18 mouse cellular contexts compared by ENCODE assay signal in genomic region chr6:100500741-100501140, GRCm38 (mm10).
A peak's percentile ranks its signal among the peaks of the same experiment; 100 is the strongest.
DNase-seq lines count a peak whose midpoint lies in the region; ATAC-seq and TF ChIP-seq lines count a peak whose summit lies in the region.
"Had no signal": no experiment of that assay in that cellular context is flagged by ENCODE, and none has a peak within 500 bp of the region (broad histone marks: within the 10 kb centered on the region; RNA-seq: fewer than 3 reads in every experiment).

No protein-coding gene starts in this region.

- no peak for TF ChIP-seq CTCF in gastrocnemius, adult 2 months (IDR thresholded peaks at IDR 0.05)

- no peak overlapping the region for H3K4me2 ChIP-seq in heart, embryonic 15.5 days
- H3K4me2 ChIP-seq: forebrain, embryonic 15.5 days; hindbrain, embryonic 12.5 days; liver, embryonic 13.5 days; neural tube, embryonic 12.5 days had no signal

- H3K27ac ChIP-seq in gastrocnemius, adult 2 months: no peak overlapping the region
- no peak overlapping the region for H3K27ac ChIP-seq in heart, embryonic 15.5 days
- H3K27ac ChIP-seq: forebrain, embryonic 15.5 days; hindbrain, embryonic 12.5 days; left cerebral cortex, adult 2 months; liver, embryonic 13.5 days; neural tube, embryonic 12.5 days had no signal

- H3K36me3 ChIP-seq in heart, embryonic 15.5 days: no peaks in the 10 kb centered on the region
- H3K36me3 ChIP-seq: forebrain, embryonic 15.5 days; hindbrain, embryonic 12.5 days; liver, embryonic 13.5 days; neural tube, embryonic 12.5 days had no signal

- H3K27me3 ChIP-seq in heart, embryonic 15.5 days: peaks cover 8% of the 10 kb centered on the region
- H3K27me3 ChIP-seq: forebrain, embryonic 15.5 days; liver, embryonic 13.5 days had no signal

- WGBS in heart, embryonic 15.5 days: 49% methylated on average over 2 of the region's 2 CpGs

- intact Hi-C loops in gastrocnemius, adult 2 months (cut with DNase I): no loop called here

- peak; percentile 23 for DNase-seq in gastrocnemius, adult 2 months
- no peak for DNase-seq in gastrocnemius, adult 8-10 months (ENCODE audit: low spot score in 2 of 2)
- peak; percentile 20 to 24 for DNase-seq in kidney, postnatal 4 days
- no peak for DNase-seq in kidney, postnatal 36 days
- DNase-seq in layer of hippocampus, adult 9-11 months: no peak
- no peak for DNase-seq in ovary, postnatal 10 days (ENCODE audit: low spot score)
- DNase-seq: adrenal gland, adult 8-10 months; cerebellum, adult 2 months; liver, embryonic 13.5 days; spleen, adult 18-20 months; thymus, postnatal 36 days had no signal

- H3K9me3 ChIP-seq in heart, embryonic 15.5 days (replicated peaks): no peaks in the 10 kb centered on the region
- H3K9me3 ChIP-seq: forebrain, embryonic 15.5 days; hindbrain, embryonic 12.5 days; liver, embryonic 13.5 days; megakaryocyte, embryonic 14.5 days; neural tube, embryonic 12.5 days had no signal

- H3K4me3 ChIP-seq in gastrocnemius, adult 2 months: no peak overlapping the region
- no peak overlapping the region for H3K4me3 ChIP-seq in heart, embryonic 15.5 days
- H3K4me3 ChIP-seq: erythroblast, embryonic 14.5 days; forebrain, embryonic 15.5 days; hindbrain, embryonic 12.5 days; left cerebral cortex, adult 2 months; liver, embryonic 13.5 days; megakaryocyte, embryonic 14.5 days; neural tube, embryonic 12.5 days had no signal

- no peak overlapping the region for H3K9ac ChIP-seq in heart, embryonic 15.5 days
- H3K9ac ChIP-seq: forebrain, embryonic 15.5 days; hindbrain, embryonic 12.5 days; liver, embryonic 13.5 days; neural tube, embryonic 12.5 days had no signal

- peaks cover 13% of the 10 kb centered on the region; the same call in 1 of the 2 replicates for H3K4me1 ChIP-seq in heart, embryonic 15.5 days (replicated peaks)
- H3K4me1 ChIP-seq: liver, embryonic 13.5 days had no signal

- peak; percentile 33; the same call in 1 of the 2 replicates for ATAC-seq in heart, embryonic 15.5 days (replicated peaks; ENCODE audit: insufficient number of reproducible peaks, insufficient read depth, low FRiP score, low read depth)
- ATAC-seq: forebrain, embryonic 15.5 days had no signal

Comparison
In these comparisons a context has a peak if more than half of its experiments do, and no peak if none do; other contexts are left out.
1. DNase-seq: peak in gastrocnemius, adult 2 months (single experiment) and kidney, postnatal 4 days (2 of 2); none in gastrocnemius, adult 8-10 months (0 of 2), kidney, postnatal 36 days (0 of 2), layer of hippocampus, adult 9-11 months (single experiment) and ovary, postnatal 10 days (single experiment).